37 mouse cellular contexts compared by ENCODE assay signal in genomic region chr3:75475106-75475505, GRCm38 (mm10). TPM values are rescaled to one million over a fixed set of nuclear protein-coding genes. Genes with fewer than 3 reads are reported as not detected.
DNase-seq lines count a peak whose midpoint lies in the region; ATAC-seq and TF ChIP-seq lines count a peak whose summit lies in the region.
"Had no signal": no experiment of that assay in that cellular context is flagged by ENCODE, and none has a peak within 500 bp of the region (broad histone marks: within the 10 kb centered on the region; RNA-seq: fewer than 3 reads in every experiment).

No protein-coding gene starts in this region.

- H3K9ac ChIP-seq in liver, adult 2 months (ENCODE audit: low read depth, low read length), result no peak overlapping the region
- H3K9ac ChIP-seq in liver, embryonic 11.5 days (ENCODE audit: low read depth, low read length), result no peak overlapping the region
- H3K9ac ChIP-seq in intestine, embryonic 15.5 days, result no peak overlapping the region
- H3K9ac ChIP-seq: embryonic facial prominence, embryonic 15.5 days; forebrain, embryonic 13.5 days; hindbrain, embryonic 15.5 days; kidney, embryonic 15.5 days; limb, embryonic 13.5 days; liver, embryonic 13.5 days; midbrain, embryonic 12.5 days; neural tube, embryonic 12.5 days had no signal

- ATAC-seq in liver, embryonic 11.5 days (replicated peaks; ENCODE audit: low FRiP score), result no peak
- peak; percentile 91 for ATAC-seq in intestine, embryonic 15.5 days
- ATAC-seq: forebrain, embryonic 13.5 days; inflammation-experienced regulatory T-cells, adult 6 months; lung, postnatal 0 days; Patski had no signal

- H3K4me2 ChIP-seq in liver, embryonic 11.5 days, result no peak overlapping the region
- no peak overlapping the region for H3K4me2 ChIP-seq in intestine, embryonic 15.5 days (replicated peaks)
- H3K4me2 ChIP-seq: embryonic facial prominence, embryonic 15.5 days; forebrain, embryonic 13.5 days; hindbrain, embryonic 15.5 days; kidney, embryonic 15.5 days; limb, embryonic 13.5 days; liver, embryonic 13.5 days; midbrain, embryonic 12.5 days; neural tube, embryonic 12.5 days had no signal

- no peaks in the 10 kb centered on the region for H3K27me3 ChIP-seq in kidney, adult 2 months (replicated peaks; ENCODE audit: control insufficient read depth, insufficient read depth, low read length)
- no peaks in the 10 kb centered on the region for H3K27me3 ChIP-seq in liver, adult 2 months (ENCODE audit: control insufficient read depth, insufficient read depth, low read length)
- no peaks in the 10 kb centered on the region for H3K27me3 ChIP-seq in liver, embryonic 11.5 days (replicated peaks; ENCODE audit: control insufficient read depth, insufficient read depth, low read length)
- no peaks in the 10 kb centered on the region for H3K27me3 ChIP-seq in intestine, embryonic 15.5 days (replicated peaks)
- H3K27me3 ChIP-seq: embryonic facial prominence, embryonic 15.5 days; forebrain, embryonic 13.5 days; hindbrain, embryonic 15.5 days; kidney, embryonic 15.5 days; limb, embryonic 13.5 days; liver, embryonic 13.5 days; midbrain, embryonic 12.5 days; neural tube, embryonic 12.5 days had no signal

- H3K79me2 ChIP-seq in liver, adult 2 months (ENCODE audit: control insufficient read depth, insufficient read depth, low read length), result no peaks in the 10 kb centered on the region

- H3K27ac ChIP-seq in kidney, adult 2 months (ENCODE audit: insufficient read depth, low read depth, low read length), result no peak overlapping the region
- no peak overlapping the region for H3K27ac ChIP-seq in liver, adult 2 months (replicated peaks; ENCODE audit: insufficient read depth, low read depth, low read length)
- no peak overlapping the region for H3K27ac ChIP-seq in liver, embryonic 11.5 days (ENCODE audit: low read depth, low read length)
- no peak overlapping the region for H3K27ac ChIP-seq in intestine, embryonic 15.5 days
- H3K27ac ChIP-seq: embryonic facial prominence, embryonic 10.5 days; embryonic facial prominence, embryonic 15.5 days; forebrain, embryonic 13.5 days; hindbrain, embryonic 10.5 days; hindbrain, embryonic 15.5 days; kidney, embryonic 15.5 days; limb, embryonic 13.5 days; liver, embryonic 13.5 days; midbrain, embryonic 12.5 days; neural tube, embryonic 12.5 days had no signal

- no peaks in the 10 kb centered on the region for H3K4me1 ChIP-seq in kidney, adult 2 months (ENCODE audit: control insufficient read depth, insufficient read depth, low read length)
- H3K4me1 ChIP-seq in liver, adult 2 months (ENCODE audit: control insufficient read depth, insufficient read depth, low read length), result no peaks in the 10 kb centered on the region
- no peaks in the 10 kb centered on the region for H3K4me1 ChIP-seq in liver, embryonic 11.5 days (replicated peaks; ENCODE audit: control insufficient read depth, insufficient read depth, low read length)
- H3K4me1 ChIP-seq in intestine, embryonic 15.5 days (replicated peaks), result no peaks in the 10 kb centered on the region
- H3K4me1 ChIP-seq: embryonic facial prominence, embryonic 10.5 days; embryonic facial prominence, embryonic 15.5 days; forebrain, embryonic 13.5 days; hindbrain, embryonic 10.5 days; hindbrain, embryonic 15.5 days; kidney, embryonic 15.5 days; limb, embryonic 13.5 days; liver, embryonic 13.5 days; megakaryocyte, embryonic 14.5 days; midbrain, embryonic 12.5 days; neural tube, embryonic 12.5 days had no signal

- no peaks in the 10 kb centered on the region for H3K9me3 ChIP-seq in liver, embryonic 11.5 days (ENCODE audit: control insufficient read depth, low read length)
- H3K9me3 ChIP-seq in intestine, embryonic 15.5 days, result no peaks in the 10 kb centered on the region
- H3K9me3 ChIP-seq: embryonic facial prominence, embryonic 10.5 days; embryonic facial prominence, embryonic 15.5 days; forebrain, embryonic 13.5 days; hindbrain, embryonic 10.5 days; hindbrain, embryonic 15.5 days; kidney, embryonic 15.5 days; limb, embryonic 13.5 days; liver, embryonic 13.5 days; megakaryocyte, embryonic 14.5 days; midbrain, embryonic 12.5 days; neural tube, embryonic 12.5 days had no signal

- no peak for TF ChIP-seq POLR2A in kidney, adult 2 months (IDR thresholded peaks at IDR 0.05; ENCODE audit: low read depth, low read length)
- TF ChIP-seq POLR2A in liver, adult 2 months (IDR thresholded peaks at IDR 0.05; ENCODE audit: extremely low read depth, insufficient read depth, low read length), result no peak

- peak; percentile 35 for DNase-seq in kidney, adult 2 months
- DNase-seq in kidney, postnatal 4 days, result no peak
- DNase-seq in liver, adult 2 months (ENCODE audit: extremely low read depth, low read depth, low spot score), result peak; percentile 2
- no peak for DNase-seq in liver, embryonic 11.5 days (ENCODE audit: low spot score)
- no peak for DNase-seq in urinary bladder, adult 2 months (ENCODE audit: low spot score)
- DNase-seq in spleen, adult 12 weeks (ENCODE audit: low spot score), result no peak
- DNase-seq: adrenal gland, postnatal 10 days; cerebellum, adult 18-20 months; cerebellum, postnatal 14 days; heart, postnatal 14 days; liver, embryonic 13.5 days; lung, adult 18-20 months; lung, postnatal 4 days; right cerebral cortex, adult 18-20 months; right cerebral cortex, postnatal 4 days; thymus, adult 18-20 months; thymus, postnatal 25 days had no signal

- no peak overlapping the region for H3K4me3 ChIP-seq in kidney, adult 2 months (ENCODE audit: insufficient read depth, low read depth, low read length)
- H3K4me3 ChIP-seq in liver, adult 2 months (ENCODE audit: insufficient read depth, low read depth, low read length), result no peak overlapping the region
- H3K4me3 ChIP-seq in liver, embryonic 11.5 days (ENCODE audit: low read depth, low read length), result no peak overlapping the region
- no peak overlapping the region for H3K4me3 ChIP-seq in intestine, embryonic 15.5 days (replicated peaks)
- H3K4me3 ChIP-seq: embryonic facial prominence, embryonic 10.5 days; embryonic facial prominence, embryonic 15.5 days; forebrain, embryonic 13.5 days; hindbrain, embryonic 10.5 days; hindbrain, embryonic 15.5 days; kidney, embryonic 15.5 days; limb, embryonic 13.5 days; liver, embryonic 13.5 days; megakaryocyte, embryonic 14.5 days; midbrain, embryonic 12.5 days; myocyte; neural tube, embryonic 12.5 days had no signal

- 46% methylated on average over 7 of the region's 7 CpGs for WGBS in kidney, adult 2 months
- WGBS in liver, adult 2 months, result 35% methylated on average over 7 of the region's 7 CpGs
- 66% methylated on average over 7 of the region's 7 CpGs for WGBS in liver, embryonic 11.5 days
- WGBS in intestine, embryonic 15.5 days, result 53% methylated on average over 7 of the region's 7 CpGs

- H3K36me3 ChIP-seq in kidney, adult 2 months (ENCODE audit: control insufficient read depth, insufficient read depth, low read length), result no peaks in the 10 kb centered on the region
- H3K36me3 ChIP-seq in liver, adult 2 months (ENCODE audit: control insufficient read depth, insufficient read depth, low read length), result no peaks in the 10 kb centered on the region
- H3K36me3 ChIP-seq in liver, embryonic 11.5 days (ENCODE audit: control insufficient read depth, insufficient read depth, low read length), result no peaks in the 10 kb centered on the region
- H3K36me3 ChIP-seq in intestine, embryonic 15.5 days, result no peaks in the 10 kb centered on the region
- H3K36me3 ChIP-seq: embryonic facial prominence, embryonic 10.5 days; embryonic facial prominence, embryonic 15.5 days; hindbrain, embryonic 10.5 days; hindbrain, embryonic 15.5 days; kidney, embryonic 15.5 days; limb, embryonic 13.5 days; liver, embryonic 13.5 days; midbrain, embryonic 12.5 days; neural tube, embryonic 12.5 days had no signal

- no peak for TF ChIP-seq CTCF in kidney, adult 2 months (conservative IDR thresholded peaks at IDR 0.05; ENCODE audit: insufficient read depth, insufficient read length, low read depth, low read length)
- no peak for TF ChIP-seq CTCF in liver, adult 2 months (IDR thresholded peaks at IDR 0.05; ENCODE audit: low read depth, low read length)

RNA-seq across cellular contexts. Expression of gene Wdr49, which starts 6.8 kb away (rescaled TPM):
- not detected in 2 replicates for polyA plus RNA-seq in kidney, adult 2 months (2012; rRNA removed)
- not detected in 2 replicates for total RNA-seq in liver, adult 2 months (2014; rRNA removed)
- polyA plus RNA-seq in liver, adult 2 months (2012; rRNA removed), result not detected in 2 replicates
- polyA plus RNA-seq in liver, embryonic 11.5 days (2014; fragmentation: Nextera tagmentation; extraction: Ambion mirVana), result not detected in 2 replicates
- polyA plus RNA-seq in intestine, embryonic 15.5 days (2015; fragmentation: Nextera tagmentation; extraction: Ambion mirVana), result not detected in 2 replicates
- polyA plus RNA-seq in urinary bladder, adult 2 months (2012; rRNA removed), result not detected in 2 replicates
- total RNA-seq: adrenal gland, postnatal 10 days; gastrocnemius, adult 8-10 months; heart, postnatal 14 days; MEL had no signal
- polyA plus RNA-seq: embryonic facial prominence, embryonic 10.5 days; forebrain, embryonic 13.5 days; gonadal fat pad, adult 2 months; heart, embryonic 14.5 days; hindbrain, embryonic 10.5 days; kidney, embryonic 15.5 days; large intestine, adult 2 months; limb, embryonic 13.5 days; liver, embryonic 13.5 days; lung, postnatal 0 days; midbrain, embryonic 12.5 days; myocyte; neural tube, embryonic 12.5 days; Patski had no signal

Comparison
In these comparisons a context has a peak if more than half of its experiments do, and no peak if none do; other contexts are left out.
1. DNase-seq: peak in kidney, adult 2 months (single experiment) and liver, adult 2 months (single experiment); none in kidney, postnatal 4 days (0 of 2), liver, embryonic 11.5 days (single experiment), urinary bladder, adult 2 months (single experiment) and spleen, adult 12 weeks (single experiment).